Mouse (Mus musculus) liver, adult 2 months (tissue): ENCODE measurements around the gene Gramd1b.

Experiments used
- CTCF ChIP-seq: fragments of 200-500 bp; IDR thresholded peaks from 2 replicates; pipeline ENCODE4 v1.5.1; 2011; ENCODE audit warnings: low read depth, low read length, control low read depth
- POLR2A ChIP-seq: fragments of 200-500 bp; IDR thresholded peaks from 2 replicates; pipeline ENCODE4 v1.6.1; 2011; ENCODE audit warnings: low read length, control low read depth; ENCODE audit not compliant: insufficient read depth; ENCODE audit errors: extremely low read depth

- TF ChIP-seq POLR2A (no peak), CTCF (no peak)
These were observed 133.5 kb downstream of the Gramd1b start for GRCm38 (mm10) chr9:40397471-40398245.
